Mouse (Mus musculus) midbrain, embryonic 10.5 days (tissue): ENCODE data around the gene Hmg20b. TPM values are rescaled to one million over a fixed set of nuclear protein-coding genes. Genes with fewer than 3 reads are reported as not detected.

Experiments
- DNase-seq: peaks from one replicate; pipeline ENCODE4 v3.0.0-alpha.2; 2017; ENCODE audit warnings: low spot score
- H3K27ac ChIP-seq: fragments of 300-500 bp; sonication (generic); replicated peaks from 2 replicates; pipeline ENCODE4 v1.5.1; 2016; ENCODE audit warnings: mild to moderate bottlenecking
- H3K27me3 ChIP-seq: fragments of 300-500 bp; sonication (generic); 2 replicates; pipeline ENCODE4 v1.6.1; 2016; ENCODE audit warnings: low read depth, mild to moderate bottlenecking; ENCODE audit not compliant: poor library complexity, severe bottlenecking
- H3K36me3 ChIP-seq: fragments of 300-500 bp; sonication (generic); 2 replicates; pipeline ENCODE4 v1.6.1; 2016; ENCODE audit warnings: mild to moderate bottlenecking, moderate library complexity
- H3K4me1 ChIP-seq: fragments of 300-500 bp; sonication (generic); 2 replicates; pipeline ENCODE4 v1.6.1; 2016
- H3K4me3 ChIP-seq: fragments of 300-500 bp; sonication (generic); 2 replicates; pipeline ENCODE4 v1.5.1; 2016; ENCODE audit warnings: mild to moderate bottlenecking, moderate library complexity
- H3K9me3 ChIP-seq: fragments of 300-500 bp; sonication (generic); replicated peaks from 2 replicates; pipeline ENCODE4 v1.6.1; 2016; ENCODE audit warnings: mild to moderate bottlenecking
- WGBS: fragments of 180-500 bp; shearing (Covaris S2); methylation state at CpG from one replicate; pipeline ENCODE4 v1.1.7; 2016; 5-methylcytosine and 5-hydroxymethylcytosine counted together
- polyA plus RNA-seq: library from polyadenylated mRNA; unstranded; fragments of >200 nt; fragmentation: Nextera tagmentation; extraction: Ambion mirVana; gene quantifications from 2 replicates; pipeline ENCODE4 v1.2.1, GENCODE M21; 2016

Hmg20b gene
- 102 and 115 TPM in 2 replicates for polyA plus RNA-seq

- Histone ChIP-seq H3K27ac (peak within 1 kb of the TSS; percentile 95), H3K4me1 (peaks cover 66% of the 10 kb centered on the region), H3K4me3 (peak within 1 kb of the TSS; percentile 77), H3K27me3 (peaks cover 48% of the 10 kb centered on the region), H3K9me3 (no peaks in the 10 kb centered on the region), H3K36me3 (peaks cover 30% of the 10 kb centered on the region)
- peak; percentile 100 for DNase-seq
- WGBS = under 1% methylated on average over 54 of the region's 54 CpGs
Measured at GRCm38 (mm10) chr10:81350351-81351063, at the start of gene Hmg20b. Hmg20b (minus strand) TSS chr10:81350480.

- Histone ChIP-seq H3K27ac (peak overlapping the region; percentile 90), H3K36me3 (peaks cover 11% of the 10 kb centered on the region; the same call in 1 of the 2 replicates), H3K9me3 (no peaks in the 10 kb centered on the region), H3K27me3 (peaks cover 80% of the 10 kb centered on the region), H3K4me3 (no peak overlapping the region), H3K4me1 (peaks cover 74% of the 10 kb centered on the region)
- DNase-seq = no peak
- WGBS = 74% methylated on average over 18 of the region's 18 CpGs
Measured at GRCm38 (mm10) chr10:81399798-81400308, 49.6 kb upstream of the Hmg20b start.

- peaks cover 8% of the 10 kb centered on the region; the same call in 1 of the 2 replicates for H3K36me3 ChIP-seq
- peaks cover 74% of the 10 kb centered on the region for H3K27me3 ChIP-seq
- H3K9me3 ChIP-seq = no peaks in the 10 kb centered on the region
- peaks cover 69% of the 10 kb centered on the region for H3K4me1 ChIP-seq
- 66% methylated on average over 5 of the region's 5 CpGs for WGBS
- H3K27ac ChIP-seq = peak overlapping the region; percentile 90
- H3K4me3 ChIP-seq = no peak overlapping the region
- no peak for DNase-seq
Measured at GRCm38 (mm10) chr10:81399296-81399695, 49.0 kb upstream of the Hmg20b start.

- WGBS = 61% methylated on average over 5 of the region's 5 CpGs
- Histone ChIP-seq H3K4me1 (peaks cover 66% of the 10 kb centered on the region), H3K36me3 (peaks cover 8% of the 10 kb centered on the region; the same call in 1 of the 2 replicates), H3K4me3 (no peak overlapping the region), H3K27me3 (peaks cover 52% of the 10 kb centered on the region), H3K9me3 (no peaks in the 10 kb centered on the region), H3K27ac (peak overlapping the region; percentile 52)
- DNase-seq = no peak
Measured at GRCm38 (mm10) chr10:81396749-81397148, 46.5 kb upstream of the Hmg20b start.

- no peak for DNase-seq
- Histone ChIP-seq H3K4me3 (no peak overlapping the region), H3K27ac (0 out of 2 replicates have a peak overlapping the region, but pooled peaks have one; percentile 28), H3K4me1 (peaks cover 57% of the 10 kb centered on the region), H3K27me3 (peaks cover 43% of the 10 kb centered on the region), H3K9me3 (no peaks in the 10 kb centered on the region), H3K36me3 (peaks cover 14% of the 10 kb centered on the region; the same call in 1 of the 2 replicates)
- WGBS = 82% methylated on average over 4 of the region's 4 CpGs
Measured at GRCm38 (mm10) chr10:81395865-81396264, 45.6 kb upstream of the Hmg20b start.

GRCm38 (mm10) chr10:81395127-81395526 is 44.8 kb upstream of the Hmg20b start:
- Histone ChIP-seq H3K27me3 (peaks cover 36% of the 10 kb centered on the region), H3K9me3 (no peaks in the 10 kb centered on the region), H3K4me1 (peaks cover 55% of the 10 kb centered on the region), H3K27ac (no peak overlapping the region), H3K36me3 (peaks cover 15% of the 10 kb centered on the region; the same call in 1 of the 2 replicates), H3K4me3 (no peak overlapping the region)
- 14% methylated on average over 5 of the region's 5 CpGs for WGBS
- DNase-seq = peak; percentile 78

GRCm38 (mm10) chr10:81393456-81394063 is 43.3 kb upstream of the Hmg20b start:
- Histone ChIP-seq H3K27me3 (peaks cover 25% of the 10 kb centered on the region), H3K4me1 (peaks cover 58% of the 10 kb centered on the region), H3K27ac (peak overlapping the region; percentile 69), H3K36me3 (peaks cover 20% of the 10 kb centered on the region), H3K4me3 (peak overlapping the region; percentile 38), H3K9me3 (no peaks in the 10 kb centered on the region)
- no peak for DNase-seq
- WGBS = 7% methylated on average over 19 of the region's 19 CpGs

- peak within 1 kb of the TSS; percentile 38 for H3K4me3 ChIP-seq
- H3K27ac ChIP-seq = peak within 1 kb of the TSS; percentile 69
- no peak for DNase-seq
- H3K36me3 ChIP-seq = peaks cover 28% of the 10 kb centered on the region
- peaks cover 19% of the 10 kb centered on the region for H3K27me3 ChIP-seq
- H3K9me3 ChIP-seq = no peaks in the 10 kb centered on the region
- peaks cover 54% of the 10 kb centered on the region for H3K4me1 ChIP-seq
- WGBS = 68% methylated on average over 14 of the region's 14 CpGs
Measured at GRCm38 (mm10) chr10:81392781-81393185, 42.5 kb upstream of the Hmg20b start, which contains the start of gene Smim24. Smim24 (plus strand) TSS chr10:81393051.

GRCm38 (mm10) chr10:81392270-81392669 is 42.0 kb upstream of the Hmg20b start:
- 0 out of 2 replicates have a peak overlapping the region, but pooled peaks have one; percentile 69 for H3K27ac ChIP-seq
- no peak for DNase-seq
- WGBS = 84% methylated on average over 6 of the region's 6 CpGs
- H3K36me3 ChIP-seq = peaks cover 33% of the 10 kb centered on the region
- peaks cover 50% of the 10 kb centered on the region for H3K4me1 ChIP-seq
- no peak overlapping the region for H3K4me3 ChIP-seq
- peaks cover 14% of the 10 kb centered on the region for H3K27me3 ChIP-seq
- H3K9me3 ChIP-seq = no peaks in the 10 kb centered on the region

- Histone ChIP-seq H3K4me1 (peaks cover 45% of the 10 kb centered on the region), H3K36me3 (peaks cover 49% of the 10 kb centered on the region), H3K9me3 (no peaks in the 10 kb centered on the region), H3K27ac (peak overlapping the region; percentile 24; the same call in 1 of the 2 replicates), H3K4me3 (no peak overlapping the region), H3K27me3 (0 out of 2 replicates have a peak, but pooled peaks cover 4% of the 10 kb centered on the region)
- no peak for DNase-seq
- 93% methylated on average over 13 of the region's 13 CpGs for WGBS
Measured at GRCm38 (mm10) chr10:81390678-81390965, 40.3 kb upstream of the Hmg20b start.

- Histone ChIP-seq H3K36me3 (peaks cover 50% of the 10 kb centered on the region), H3K9me3 (no peaks in the 10 kb centered on the region), H3K4me3 (no peak overlapping the region), H3K27me3 (0 out of 2 replicates have a peak, but pooled peaks cover 4% of the 10 kb centered on the region), H3K4me1 (peaks cover 51% of the 10 kb centered on the region), H3K27ac (peak overlapping the region; percentile 58)
- WGBS = 55% methylated on average over 23 of the region's 23 CpGs
- DNase-seq = peak; percentile 76
Measured at GRCm38 (mm10) chr10:81389801-81390677, 39.8 kb upstream of the Hmg20b start.

- Histone ChIP-seq H3K4me1 (peaks cover 57% of the 10 kb centered on the region), H3K36me3 (peaks cover 50% of the 10 kb centered on the region), H3K27ac (peak overlapping the region; percentile 58), H3K27me3 (0 out of 2 replicates have a peak, but pooled peaks cover 4% of the 10 kb centered on the region), H3K4me3 (no peak overlapping the region), H3K9me3 (no peaks in the 10 kb centered on the region)
- DNase-seq = no peak
- 51% methylated on average over 3 of the region's 3 CpGs for WGBS
Measured at GRCm38 (mm10) chr10:81389373-81389772, 39.1 kb upstream of the Hmg20b start.
